22 mouse cellular contexts compared by ENCODE assay signal in genomic region chr8:101020088-101020487, GRCm38 (mm10).
DNase-seq lines count a peak whose midpoint lies in the region; ATAC-seq and TF ChIP-seq lines count a peak whose summit lies in the region.
"Had no signal": no experiment of that assay in that cellular context is flagged by ENCODE, and none has a peak within 500 bp of the region (broad histone marks: within the 10 kb centered on the region; RNA-seq: fewer than 3 reads in every experiment).

No protein-coding gene starts in this region.

- 0 out of 2 replicates have a peak, but pooled peaks have one; percentile 2 for TF ChIP-seq CTCF in forebrain, postnatal 0 days (IDR thresholded peaks at IDR 0.05; ENCODE audit: low read depth)
- peak; percentile 47 for TF ChIP-seq CTCF in layer of hippocampus, adult 2 months (conservative IDR thresholded peaks at IDR 0.05)

- no peaks in the 10 kb centered on the region for H3K9me3 ChIP-seq in forebrain, postnatal 0 days (ENCODE audit: low read length)
- no peaks in the 10 kb centered on the region for H3K9me3 ChIP-seq in forebrain, embryonic 16.5 days (ENCODE audit: control insufficient read depth, low read length)
- H3K9me3 ChIP-seq: embryonic facial prominence, embryonic 13.5 days; forebrain, embryonic 12.5 days; G1E; heart, embryonic 12.5 days; hindbrain, embryonic 13.5 days had no signal

- no peaks in the 10 kb centered on the region for H3K27me3 ChIP-seq in forebrain, postnatal 0 days (ENCODE audit: insufficient read depth, low read length)
- no peaks in the 10 kb centered on the region for H3K27me3 ChIP-seq in forebrain, embryonic 16.5 days (replicated peaks; ENCODE audit: control insufficient read depth, insufficient read depth, low read length)
- H3K27me3 ChIP-seq: embryonic facial prominence, embryonic 13.5 days; forebrain, embryonic 12.5 days; heart, embryonic 12.5 days; hindbrain, embryonic 13.5 days had no signal

- H3K27ac ChIP-seq in forebrain, postnatal 0 days (ENCODE audit: low read depth, low read length), result no peak overlapping the region
- H3K27ac ChIP-seq in forebrain, embryonic 16.5 days (ENCODE audit: low read length), result no peak overlapping the region
- no peak overlapping the region for H3K27ac ChIP-seq in layer of hippocampus, adult 2 months
- H3K27ac ChIP-seq: embryonic facial prominence, embryonic 13.5 days; forebrain, embryonic 12.5 days; gastrocnemius, adult 2 months; hindbrain, embryonic 13.5 days had no signal

- H3K4me3 ChIP-seq in forebrain, postnatal 0 days (ENCODE audit: low read depth, low read length), result no peak overlapping the region
- H3K4me3 ChIP-seq in forebrain, embryonic 16.5 days (replicated peaks; ENCODE audit: low read length), result no peak overlapping the region
- H3K4me3 ChIP-seq in layer of hippocampus, adult 2 months, result no peak overlapping the region
- H3K4me3 ChIP-seq: embryonic facial prominence, embryonic 13.5 days; forebrain, embryonic 12.5 days; gastrocnemius, adult 2 months; heart, embryonic 12.5 days; hindbrain, embryonic 13.5 days had no signal

- DNase-seq in forebrain, postnatal 0 days, result peak; percentile 14
- no peak for DNase-seq in layer of hippocampus, adult 2 months (ENCODE audit: low spot score in 2 of 2)
- DNase-seq in layer of hippocampus, postnatal 14 days (ENCODE audit: low spot score in 2 of 2), result no peak
- peak; percentile 11 for DNase-seq in right cerebral cortex, postnatal 25 days
- no peak for DNase-seq in right cerebral cortex, adult 18-20 months
- no peak for DNase-seq in heart, postnatal 10 days
- DNase-seq: adrenal gland, adult 8-10 months; adrenal gland, postnatal 36 days; cerebellum, adult 11-12 months; cerebellum, postnatal 25 days; gastrocnemius, adult 2 months; gastrocnemius, postnatal 25 days; heart, postnatal 36 days; kidney, adult 2 months had no signal

- no peak for ATAC-seq in forebrain, postnatal 0 days
- no peak for ATAC-seq in forebrain, embryonic 16.5 days
- ATAC-seq: CD4-positive, CD25-positive, alpha-beta regulatory T cell, adult 4 months; intestine, embryonic 16.5 days had no signal

- intact Hi-C loops in heart, postnatal 10 days (cut with DNase I), result no loop called here

- no peak overlapping the region for H3K9ac ChIP-seq in forebrain, postnatal 0 days
- H3K9ac ChIP-seq in forebrain, embryonic 16.5 days (replicated peaks; ENCODE audit: low read depth, low read length), result no peak overlapping the region
- H3K9ac ChIP-seq: embryonic facial prominence, embryonic 13.5 days; forebrain, embryonic 12.5 days; heart, embryonic 12.5 days; hindbrain, embryonic 13.5 days had no signal

- H3K4me2 ChIP-seq in forebrain, postnatal 0 days (ENCODE audit: low read depth), result no peak overlapping the region
- no peak overlapping the region for H3K4me2 ChIP-seq in forebrain, embryonic 16.5 days (ENCODE audit: low read length)
- H3K4me2 ChIP-seq: embryonic facial prominence, embryonic 13.5 days; forebrain, embryonic 12.5 days; heart, embryonic 12.5 days; hindbrain, embryonic 13.5 days had no signal

- 68% methylated on average over 3 of the region's 3 CpGs for WGBS in forebrain, postnatal 0 days
- 78% methylated on average over 3 of the region's 3 CpGs for WGBS in forebrain, embryonic 16.5 days

- no peaks in the 10 kb centered on the region for H3K4me1 ChIP-seq in forebrain, postnatal 0 days (ENCODE audit: insufficient read depth)
- no peaks in the 10 kb centered on the region for H3K4me1 ChIP-seq in forebrain, embryonic 16.5 days (replicated peaks; ENCODE audit: control insufficient read depth, insufficient read depth, low read length)
- H3K4me1 ChIP-seq: embryonic facial prominence, embryonic 13.5 days; forebrain, embryonic 12.5 days; heart, embryonic 12.5 days; hindbrain, embryonic 13.5 days had no signal

- no peaks in the 10 kb centered on the region for H3K36me3 ChIP-seq in forebrain, postnatal 0 days (ENCODE audit: insufficient read depth)
- no peaks in the 10 kb centered on the region for H3K36me3 ChIP-seq in forebrain, embryonic 16.5 days (ENCODE audit: control insufficient read depth, insufficient read depth)
- H3K36me3 ChIP-seq: embryonic facial prominence, embryonic 13.5 days; forebrain, embryonic 12.5 days; G1E; heart, embryonic 12.5 days; hindbrain, embryonic 13.5 days had no signal

Comparison
In these comparisons a context has a peak if more than half of its experiments do, and no peak if none do; other contexts are left out.
1. DNase-seq: peak in forebrain, postnatal 0 days (single experiment) and right cerebral cortex, postnatal 25 days (single experiment); none in layer of hippocampus, adult 2 months (0 of 2), layer of hippocampus, postnatal 14 days (0 of 2), right cerebral cortex, adult 18-20 months (single experiment) and heart, postnatal 10 days (0 of 2).